Mouse (Mus musculus) left cerebral cortex, adult 9 months (tissue): ENCODE measurements at regions not wholly inside any gene's neighbourhood (a gene's known extent, or its start where the extent isn't known, plus 50 kb on each side); places are given as distances from the start of the nearest gene placed in this dataset.
A peak's percentile ranks its signal among the peaks of the same experiment; 100 is the strongest.

Experiments used
- DNase-seq, 2 experiments: peaks; one replicate each; pipeline ENCODE4 v3.0.0; 2022; ENCODE audit warnings: low spot score in 2 of 2

- DNase-seq: peak in 1 of 2 experiments; percentile 32
Measured at GRCm38 (mm10) chr1:193702707-193703419, 332.8 kb upstream of the Camk1g start.

GRCm38 (mm10) chr1:193700217-193700616, 330.1 kb upstream of the Camk1g start:
- no peak for DNase-seq

GRCm38 (mm10) chr1:193698603-193699266, 328.6 kb upstream of the Camk1g start:
- DNase-seq: peak; percentile 10 to 88

- DNase-seq: no peak
Measured at GRCm38 (mm10) chr1:193697857-193698256, 327.8 kb upstream of the Camk1g start.

- no peak for DNase-seq
Measured at GRCm38 (mm10) chr1:193697001-193697400, 326.9 kb upstream of the Camk1g start.

DNA sequence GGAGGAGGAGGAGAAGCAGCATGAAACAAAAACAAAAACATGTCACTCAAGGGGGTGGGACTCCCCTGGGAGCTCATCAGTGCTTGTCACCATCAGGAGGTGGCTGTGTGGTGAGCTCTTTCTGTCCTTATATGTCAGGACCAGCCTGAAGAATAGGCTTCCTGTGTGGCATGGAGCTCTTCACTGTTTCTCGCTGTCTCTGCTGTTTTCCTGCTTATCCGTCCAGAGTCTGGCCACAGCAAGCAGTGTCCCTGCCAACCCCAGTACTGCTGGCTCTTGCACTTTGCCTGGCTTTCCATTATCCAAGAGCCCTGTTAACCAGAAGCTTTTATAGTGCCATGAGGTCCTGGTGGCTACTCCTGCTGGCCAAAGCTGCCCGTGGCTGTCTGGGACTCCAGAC, 322.9 kb upstream of the Camk1g start:
- DNase-seq: no peak

GRCm38 (mm10) chr1:193689601-193690000, 319.5 kb upstream of the Camk1g start:
- DNase-seq: no peak

DNA sequence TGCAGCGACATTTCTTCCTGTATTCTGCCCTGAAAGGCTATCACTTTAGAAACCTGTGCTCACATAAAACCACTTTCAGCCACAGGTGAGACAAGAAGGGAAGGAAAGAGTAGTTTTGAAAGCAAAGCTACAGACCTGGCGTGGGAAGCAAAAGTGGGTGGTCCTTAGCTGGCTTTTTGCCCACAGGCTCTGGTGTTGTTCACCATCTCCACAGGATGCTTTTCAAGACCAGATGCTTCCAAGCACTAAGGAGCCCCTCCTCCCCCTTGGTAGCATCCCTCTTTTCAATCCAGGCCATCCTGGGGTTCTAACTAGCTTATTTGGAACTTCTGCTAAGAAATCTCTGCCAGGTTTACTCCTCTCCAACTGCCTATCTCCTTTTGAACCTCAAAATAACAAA, 312.8 kb upstream of the Camk1g start:
- no peak for DNase-seq

- no peak for DNase-seq
Measured at GRCm38 (mm10) chr1:193678448-193678847, 308.4 kb upstream of the Camk1g start.

- peak; percentile 4 to 28 for DNase-seq
Measured at GRCm38 (mm10) chr1:193673236-193673830, 303.2 kb upstream of the Camk1g start.

GRCm38 (mm10) chr1:193672681-193673080, 302.6 kb upstream of the Camk1g start:
- DNase-seq: peak in 1 of 2 experiments; percentile 23

DNA sequence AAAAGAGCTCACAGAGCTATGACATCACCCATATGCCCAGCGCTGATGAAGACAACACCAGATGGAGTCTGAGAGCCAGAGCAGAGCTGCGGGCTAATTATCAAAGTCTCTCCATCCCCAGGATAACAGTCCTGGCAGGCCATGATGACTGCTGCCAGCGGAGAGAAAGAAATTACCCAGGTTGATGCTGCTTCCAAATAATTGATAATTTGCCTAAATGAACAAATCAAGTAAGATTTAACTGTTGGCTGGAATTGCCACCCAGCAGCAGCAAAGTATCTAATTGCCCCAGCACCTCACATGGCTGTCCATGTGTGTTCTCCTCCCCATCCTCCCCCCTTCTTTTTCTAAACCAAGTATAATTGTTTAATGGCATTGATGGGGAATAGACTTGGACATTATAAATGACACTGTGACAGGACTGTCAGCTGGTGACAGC, 301.7 kb upstream of the Camk1g start:
- no peak for DNase-seq

- peak in 1 of 2 experiments; percentile 32 for DNase-seq
Measured at GRCm38 (mm10) chr1:193671046-193671445, 300.9 kb upstream of the Camk1g start.

GRCm38 (mm10) chr1:193670008-193670407, 299.9 kb upstream of the Camk1g start:
- no peak for DNase-seq

- no peak for DNase-seq
Measured at GRCm38 (mm10) chr1:193668841-193669240, 298.7 kb upstream of the Camk1g start.

DNA sequence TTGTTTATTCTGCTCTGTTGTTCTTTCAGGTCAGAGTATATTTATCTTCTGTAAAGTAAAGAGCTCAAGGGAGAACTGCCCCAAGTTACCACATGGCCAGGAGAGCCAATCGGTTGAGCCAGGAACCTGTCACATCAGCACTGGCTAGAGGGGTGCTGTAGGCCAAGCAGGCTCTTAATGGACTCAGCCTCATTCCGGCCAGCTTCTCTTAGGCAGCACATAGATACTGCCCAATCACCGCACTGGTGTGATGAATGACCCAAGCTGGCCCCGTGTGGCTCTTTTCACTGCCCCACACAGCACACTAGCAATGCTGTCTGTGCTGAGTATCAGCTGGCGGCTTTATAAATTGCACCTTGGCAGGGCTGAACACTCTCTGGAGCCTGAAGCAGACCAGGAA, 295.8 kb upstream of the Camk1g start:
- DNase-seq: no peak

GRCm38 (mm10) chr1:193664569-193664968, 294.5 kb upstream of the Camk1g start:
- no peak for DNase-seq

GRCm38 (mm10) chr1:193663587-193663986, 293.5 kb upstream of the Camk1g start:
- DNase-seq: no peak

GRCm38 (mm10) chr1:193662166-193662890, 292.2 kb upstream of the Camk1g start:
- DNase-seq: no peak

DNA sequence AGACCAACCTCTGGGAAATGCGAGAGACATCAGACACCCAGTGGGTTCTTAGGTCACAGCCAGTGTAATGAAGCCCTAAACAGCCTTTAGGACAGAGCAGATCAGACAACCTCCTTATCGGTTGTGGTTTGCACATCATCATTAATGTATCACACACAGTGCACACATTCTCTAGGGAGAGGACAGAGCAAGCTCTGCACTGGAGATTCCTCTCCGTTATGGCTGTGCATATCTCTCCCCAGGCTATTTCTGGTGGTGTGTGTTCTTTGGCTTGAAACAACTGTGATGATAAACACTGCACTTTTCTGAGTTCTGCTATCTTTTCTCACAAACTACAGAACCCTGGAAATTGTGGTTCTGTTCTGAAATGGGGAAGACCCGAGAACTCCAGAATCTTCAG, 291.3 kb upstream of the Camk1g start:
- no peak for DNase-seq

- no peak for DNase-seq
Measured at GRCm38 (mm10) chr1:193655076-193655677, 285.1 kb upstream of the Camk1g start.

- DNase-seq: no peak
Measured at GRCm38 (mm10) chr1:193650275-193650674, 280.2 kb upstream of the Camk1g start.
